Mouse (Mus musculus): ENCODE measurements at regions not wholly inside any gene's neighbourhood (a gene's known extent, or its start where the extent isn't known, plus 50 kb on each side); places are given as distances from the start of the nearest gene placed in this dataset.

DNA sequence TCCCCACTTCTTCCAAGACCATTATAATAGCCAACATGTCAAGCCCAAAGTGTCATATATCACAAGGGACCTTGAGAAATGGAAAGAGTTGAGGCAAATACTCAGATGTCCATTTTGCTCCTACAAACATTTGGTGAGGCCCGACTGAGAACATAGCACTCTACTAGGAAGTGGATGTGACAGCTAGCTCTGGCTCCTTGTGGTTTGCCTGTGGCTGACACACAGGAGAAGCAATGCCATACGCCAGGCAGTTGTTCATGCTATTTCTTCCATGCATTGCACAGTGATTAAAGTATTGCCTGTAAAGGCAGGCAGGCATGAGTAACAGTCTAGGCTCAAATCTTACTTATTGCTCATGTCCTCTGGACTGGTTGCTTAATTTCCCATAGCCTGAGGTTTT lies 281.3 kb downstream of the Kctd12 start:
- H3K4me1 ChIP-seq (replicated peaks) = peaks cover 8% of the 10 kb centered on the region; the same call in 1 of the 2 replicates
- 42% methylated on average over 2 of the region's 2 CpGs for WGBS

DNA sequence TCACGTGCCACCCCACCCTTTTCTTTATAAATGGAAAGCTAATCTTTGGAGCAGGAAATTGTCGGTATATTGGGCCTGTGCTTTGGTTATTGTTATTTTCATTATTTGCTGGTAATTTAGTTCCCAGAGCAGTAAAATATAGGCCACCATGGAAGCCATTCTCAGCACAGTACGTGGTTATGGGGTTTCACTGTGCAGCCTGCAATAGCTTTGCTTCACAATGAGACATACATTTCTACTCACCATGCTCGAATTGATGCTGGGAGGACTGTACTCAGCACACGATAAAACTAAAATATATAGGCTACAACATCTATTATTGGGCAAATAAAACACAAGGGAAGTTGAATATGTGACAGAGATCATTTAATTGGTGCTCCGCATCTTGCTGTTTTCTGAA lies 282.0 kb downstream of the Kctd12 start:
- Histone ChIP-seq H3K4me2 (no peak overlapping the region), H3K4me3 (replicated peaks) (no peak overlapping the region), H3K9me3 (no peaks in the 10 kb centered on the region), H3K36me3 (no peaks in the 10 kb centered on the region), H3K27me3 (no peaks in the 10 kb centered on the region), H3K27ac (no peak overlapping the region), H3K4me1 (replicated peaks) (peaks cover 6% of the 10 kb centered on the region; the same call in 1 of the 2 replicates), H3K9ac (replicated peaks) (no peak overlapping the region)
- ATAC-seq (ENCODE audit: insufficient number of reproducible peaks, insufficient read depth, low FRiP score, low TSS enrichment, low read depth) = no peak
- WGBS = 33% methylated on average over 6 of the region's 6 CpGs

More for the DNA sequence above, 281.3 kb downstream of the Kctd12 start:
- Histone ChIP-seq H3K9ac (replicated peaks) (no peak overlapping the region), H3K4me3 (replicated peaks) (no peak overlapping the region), H3K27ac (no peak overlapping the region), H3K27me3 (no peaks in the 10 kb centered on the region), H3K9me3 (no peaks in the 10 kb centered on the region), H3K4me2 (no peak overlapping the region), H3K36me3 (no peaks in the 10 kb centered on the region)
- no peak for ATAC-seq (ENCODE audit: insufficient number of reproducible peaks, insufficient read depth, low FRiP score, low TSS enrichment, low read depth)

DNA sequence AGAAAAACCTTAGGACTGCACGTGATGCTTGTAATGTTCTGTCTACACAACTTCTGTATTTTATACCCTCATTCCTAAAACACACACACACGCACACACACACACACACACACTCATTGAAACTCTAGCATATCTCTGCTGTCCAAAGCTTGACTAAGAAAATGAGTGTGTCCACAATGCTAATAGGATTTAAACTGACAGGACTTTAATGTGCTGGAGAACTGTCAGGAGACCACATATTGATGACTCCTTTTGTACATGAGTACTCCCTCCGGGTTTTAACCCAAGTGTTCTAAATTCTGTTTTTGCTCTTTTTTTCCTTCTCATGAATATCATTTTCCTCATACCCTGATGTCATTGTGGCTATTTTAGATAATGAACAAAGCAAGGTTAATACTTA lies 283.4 kb downstream of the Kctd12 start:
- Histone ChIP-seq H3K4me1 (replicated peaks) (peaks cover 6% of the 10 kb centered on the region; the same call in 1 of the 2 replicates), H3K27me3 (no peaks in the 10 kb centered on the region), H3K36me3 (no peaks in the 10 kb centered on the region), H3K9ac (replicated peaks) (no peak overlapping the region), H3K9me3 (no peaks in the 10 kb centered on the region), H3K4me2 (no peak overlapping the region), H3K4me3 (replicated peaks) (no peak overlapping the region), H3K27ac (no peak overlapping the region)
- WGBS = 81% methylated on average over 3 of the region's 3 CpGs
- no peak for ATAC-seq (ENCODE audit: insufficient number of reproducible peaks, insufficient read depth, low FRiP score, low TSS enrichment, low read depth)

- Histone ChIP-seq H3K4me2 (no peak overlapping the region), H3K4me3 (replicated peaks) (no peak overlapping the region), H3K9me3 (no peaks in the 10 kb centered on the region), H3K27ac (no peak overlapping the region), H3K27me3 (no peaks in the 10 kb centered on the region), H3K4me1 (replicated peaks) (no peaks in the 10 kb centered on the region), H3K9ac (replicated peaks) (no peak overlapping the region), H3K36me3 (no peaks in the 10 kb centered on the region)
- WGBS = 74% methylated on average over 1 of the region's 1 CpGs
- no peak for ATAC-seq (ENCODE audit: insufficient number of reproducible peaks, insufficient read depth, low FRiP score, low TSS enrichment, low read depth)
Observed at GRCm38 (mm10) chr14:102686791-102687190, 295.6 kb downstream of the Kctd12 start.

- Histone ChIP-seq H3K4me3 (replicated peaks) (no peak overlapping the region), H3K27me3 (no peaks in the 10 kb centered on the region), H3K9me3 (no peaks in the 10 kb centered on the region), H3K9ac (replicated peaks) (no peak overlapping the region), H3K4me2 (no peak overlapping the region), H3K36me3 (no peaks in the 10 kb centered on the region), H3K4me1 (replicated peaks) (no peaks in the 10 kb centered on the region), H3K27ac (no peak overlapping the region)
- 58% methylated on average over 5 of the region's 5 CpGs for WGBS
- no peak for ATAC-seq (ENCODE audit: insufficient number of reproducible peaks, insufficient read depth, low FRiP score, low TSS enrichment, low read depth)
Observed at GRCm38 (mm10) chr14:102676582-102676981, 305.9 kb downstream of the Kctd12 start.

- 85% methylated on average over 5 of the region's 5 CpGs for WGBS
- H3K9ac ChIP-seq (replicated peaks) = no peak overlapping the region
- H3K27me3 ChIP-seq = no peaks in the 10 kb centered on the region
- H3K4me1 ChIP-seq (replicated peaks) = no peaks in the 10 kb centered on the region
- no peaks in the 10 kb centered on the region for H3K36me3 ChIP-seq
- no peaks in the 10 kb centered on the region for H3K9me3 ChIP-seq
- H3K4me2 ChIP-seq = no peak overlapping the region
- H3K27ac ChIP-seq = no peak overlapping the region
- no peak overlapping the region for H3K4me3 ChIP-seq (replicated peaks)
- no peak for ATAC-seq (ENCODE audit: insufficient number of reproducible peaks, insufficient read depth, low FRiP score, low TSS enrichment, low read depth)
Observed at GRCm38 (mm10) chr14:102674635-102675034, 307.8 kb downstream of the Kctd12 start.

DNA sequence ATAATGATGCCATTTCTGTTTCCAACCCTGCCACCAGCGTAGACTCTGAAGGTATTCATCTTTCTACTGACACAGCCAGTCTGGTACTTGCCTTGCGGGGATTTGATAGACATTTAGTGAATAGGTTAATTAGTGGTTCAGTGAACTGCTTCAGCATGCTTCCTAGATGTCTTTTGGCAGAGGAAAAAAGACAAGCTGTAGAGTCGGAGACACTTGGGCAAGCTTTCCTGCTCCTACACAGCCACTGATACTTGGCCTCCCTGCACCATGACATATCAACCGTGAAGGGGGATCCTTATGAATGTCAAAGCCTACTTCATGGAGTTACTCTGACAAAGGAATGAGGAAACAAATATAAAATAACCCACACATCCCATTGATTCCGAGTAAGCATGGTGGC lies 308.7 kb downstream of the Kctd12 start:
- Histone ChIP-seq H3K4me2 (no peak overlapping the region), H3K9me3 (no peaks in the 10 kb centered on the region), H3K4me3 (replicated peaks) (no peak overlapping the region), H3K9ac (replicated peaks) (no peak overlapping the region), H3K27ac (no peak overlapping the region), H3K4me1 (replicated peaks) (no peaks in the 10 kb centered on the region), H3K27me3 (no peaks in the 10 kb centered on the region), H3K36me3 (no peaks in the 10 kb centered on the region)
- ATAC-seq (ENCODE audit: insufficient number of reproducible peaks, insufficient read depth, low FRiP score, low TSS enrichment, low read depth) = no peak
- WGBS = 89% methylated on average over 5 of the region's 5 CpGs

DNA sequence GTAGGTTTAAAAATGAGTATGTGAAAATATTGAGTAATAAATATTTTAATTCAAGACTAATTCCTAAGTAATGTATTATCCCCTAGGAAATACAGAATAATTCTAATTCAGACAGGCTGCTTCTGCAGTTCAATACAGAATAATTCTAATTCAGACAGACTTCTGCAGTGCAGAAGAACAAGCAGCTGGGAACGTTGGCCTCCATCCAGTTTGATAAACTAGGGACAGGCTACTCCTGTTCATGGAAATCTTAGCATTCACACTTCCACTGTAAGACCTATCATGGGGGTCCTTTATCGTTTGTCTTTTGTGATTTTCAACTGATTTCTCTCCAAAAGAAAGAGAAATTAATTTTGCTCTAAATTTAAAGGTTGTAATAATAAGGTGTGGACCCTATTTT lies 319.2 kb downstream of the Kctd12 start:
- Histone ChIP-seq H3K9ac (replicated peaks) (no peak overlapping the region), H3K27ac (no peak overlapping the region), H3K4me2 (no peak overlapping the region), H3K4me3 (replicated peaks) (no peak overlapping the region), H3K36me3 (no peaks in the 10 kb centered on the region), H3K9me3 (no peaks in the 10 kb centered on the region), H3K4me1 (replicated peaks) (no peaks in the 10 kb centered on the region), H3K27me3 (no peaks in the 10 kb centered on the region)
- ATAC-seq (ENCODE audit: insufficient number of reproducible peaks, insufficient read depth, low FRiP score, low TSS enrichment, low read depth) = no peak
- WGBS = 74% methylated on average over 2 of the region's 2 CpGs

DNA sequence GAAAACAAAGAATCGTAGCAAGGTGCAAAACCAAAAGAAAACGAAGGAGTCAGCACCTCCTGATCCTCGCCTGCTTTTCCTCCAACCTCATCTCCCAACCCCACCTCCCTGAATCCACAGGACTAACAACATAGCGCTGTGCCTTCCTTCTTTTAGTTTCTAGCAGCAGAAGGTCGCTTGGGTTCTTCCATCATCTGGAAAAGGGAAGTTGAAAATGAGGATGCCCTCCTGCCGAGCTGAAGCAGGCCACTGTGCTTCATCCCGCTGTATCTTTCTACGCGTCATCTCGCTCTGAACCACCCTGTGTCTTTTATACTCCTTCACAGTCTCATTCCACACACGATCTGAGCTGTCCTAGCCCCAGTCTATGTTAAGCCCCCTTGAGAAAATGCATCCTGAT lies 322.1 kb downstream of the Kctd12 start:
- Histone ChIP-seq H3K4me3 (replicated peaks) (no peak overlapping the region), H3K9ac (replicated peaks) (no peak overlapping the region), H3K4me1 (replicated peaks) (no peaks in the 10 kb centered on the region), H3K9me3 (no peaks in the 10 kb centered on the region), H3K27ac (no peak overlapping the region), H3K4me2 (no peak overlapping the region), H3K36me3 (no peaks in the 10 kb centered on the region), H3K27me3 (no peaks in the 10 kb centered on the region)
- WGBS = 81% methylated on average over 11 of the region's 11 CpGs
- no peak for ATAC-seq (ENCODE audit: insufficient number of reproducible peaks, insufficient read depth, low FRiP score, low TSS enrichment, low read depth)

DNA sequence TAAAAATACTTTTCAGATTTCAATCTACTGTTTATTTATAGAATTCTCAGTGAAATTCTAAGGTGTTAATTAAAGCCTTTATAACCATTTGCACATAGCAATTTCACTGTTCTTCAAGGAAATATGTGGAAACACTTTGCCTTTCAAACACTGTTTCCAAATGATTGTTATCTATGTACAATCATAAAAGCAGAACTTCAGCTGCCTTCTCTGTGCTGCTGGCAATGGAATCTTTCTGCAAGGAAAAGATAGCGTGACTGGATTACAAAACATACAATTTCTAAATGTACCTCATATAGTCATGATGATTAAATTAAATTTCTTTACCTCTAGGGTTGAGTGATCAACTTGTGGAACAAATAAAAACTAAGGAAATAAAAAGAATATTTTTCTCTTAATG lies 326.2 kb downstream of the Kctd12 start:
- H3K4me1 ChIP-seq (replicated peaks) = no peaks in the 10 kb centered on the region
- no peak for ATAC-seq (ENCODE audit: insufficient number of reproducible peaks, insufficient read depth, low FRiP score, low TSS enrichment, low read depth)
- no peak overlapping the region for H3K27ac ChIP-seq
- H3K36me3 ChIP-seq = no peaks in the 10 kb centered on the region
- H3K9me3 ChIP-seq = peaks cover 5% of the 10 kb centered on the region; the same call in 1 of the 2 replicates
- no peaks in the 10 kb centered on the region for H3K27me3 ChIP-seq
- H3K4me3 ChIP-seq (replicated peaks) = no peak overlapping the region
- no peak overlapping the region for H3K9ac ChIP-seq (replicated peaks)
- WGBS = 88% methylated on average over 1 of the region's 1 CpGs
- H3K4me2 ChIP-seq = no peak overlapping the region

- Histone ChIP-seq H3K4me3 (replicated peaks) (no peak overlapping the region), H3K27me3 (no peaks in the 10 kb centered on the region), H3K9ac (replicated peaks) (no peak overlapping the region), H3K9me3 (no peaks in the 10 kb centered on the region), H3K36me3 (no peaks in the 10 kb centered on the region), H3K4me2 (no peak overlapping the region), H3K27ac (no peak overlapping the region), H3K4me1 (replicated peaks) (no peaks in the 10 kb centered on the region)
- no peak for ATAC-seq (ENCODE audit: insufficient number of reproducible peaks, insufficient read depth, low FRiP score, low TSS enrichment, low read depth)
- WGBS = 80% methylated on average over 2 of the region's 2 CpGs
Observed at GRCm38 (mm10) chr14:102629601-102630000, 352.8 kb downstream of the Kctd12 start.

DNA sequence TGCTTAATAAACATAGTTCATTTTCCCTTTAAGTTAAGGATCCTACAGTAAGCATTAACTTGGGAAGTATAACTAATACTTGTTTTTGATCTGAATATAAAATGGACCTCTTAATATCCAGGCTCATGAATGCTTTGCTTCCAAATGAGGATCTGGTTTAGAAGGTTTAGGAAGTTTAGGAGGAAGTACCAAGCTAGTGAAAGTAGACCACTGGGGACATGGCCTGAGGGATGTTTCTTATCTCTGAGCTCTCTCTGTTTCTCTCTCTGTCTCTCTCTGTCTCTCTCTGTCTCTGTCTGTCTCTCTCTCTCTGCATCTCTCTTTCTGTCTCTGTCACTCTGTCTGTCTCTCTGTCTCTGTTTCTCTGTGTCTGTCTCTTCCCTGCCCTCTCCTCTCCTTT lies 360.9 kb downstream of the Kctd12 start:
- no peaks in the 10 kb centered on the region for H3K36me3 ChIP-seq
- no peak overlapping the region for H3K4me2 ChIP-seq
- no peak for ATAC-seq (ENCODE audit: insufficient number of reproducible peaks, insufficient read depth, low FRiP score, low TSS enrichment, low read depth)
- H3K4me1 ChIP-seq (replicated peaks) = 0 out of 2 replicates have a peak, but pooled peaks cover 6% of the 10 kb centered on the region
- no peaks in the 10 kb centered on the region for H3K27me3 ChIP-seq
- no peak overlapping the region for H3K4me3 ChIP-seq (replicated peaks)
- H3K27ac ChIP-seq = no peak overlapping the region
- no peak overlapping the region for H3K9ac ChIP-seq (replicated peaks)
- H3K9me3 ChIP-seq = no peaks in the 10 kb centered on the region

Data from limb, embryonic 12.5 days (tissue).